Mouse (Mus musculus) intestine, embryonic 15.5 days (tissue): Measurements from ENCODE around the gene Mbl2. TPM values are rescaled to one million over a fixed set of nuclear protein-coding genes. Genes with fewer than 3 reads are reported as not detected.
A peak's percentile ranks its signal among the peaks of the same experiment; 100 is the strongest.
"Not testable (repeated sequence)": the region's sequence is repeated elsewhere in the genome, so short reads cannot be mapped to it uniquely, and the experiment has no call there.

Experiments
- ATAC-seq: fragments of 200-750 bp; cut with Nextera tagmentation; 2 replicates; pipeline ENCODE4 v1.8.0; 2017; ENCODE audit warnings: moderate TSS enrichment, moderate library complexity
- H3K27ac ChIP-seq: fragments of 300-500 bp; sonication (generic); 2 replicates; pipeline ENCODE4 v1.5.1; 2015; ENCODE audit warnings: mild to moderate bottlenecking, inconsistent platforms
- H3K27me3 ChIP-seq: fragments of 300-500 bp; sonication (generic); replicated peaks from 2 replicates; pipeline ENCODE4 v1.6.1; 2015; ENCODE audit warnings: inconsistent platforms
- H3K36me3 ChIP-seq: fragments of 300-500 bp; sonication (generic); 2 replicates; pipeline ENCODE4 v1.6.1; 2015; ENCODE audit warnings: inconsistent platforms
- H3K4me1 ChIP-seq: fragments of 300-500 bp; sonication (generic); replicated peaks from 2 replicates; pipeline ENCODE4 v1.6.1; 2015; ENCODE audit warnings: inconsistent platforms
- H3K4me2 ChIP-seq: fragments of 300-500 bp; sonication (generic); replicated peaks from 2 replicates; pipeline ENCODE4 v1.6.1; 2015; ENCODE audit warnings: mild to moderate bottlenecking, inconsistent platforms
- H3K4me3 ChIP-seq: fragments of 300-500 bp; sonication (generic); replicated peaks from 2 replicates; pipeline ENCODE4 v1.5.1; 2015; ENCODE audit warnings: inconsistent platforms
- H3K9ac ChIP-seq: fragments of 300-500 bp; sonication (generic); 2 replicates; pipeline ENCODE4 v1.6.1; 2015; ENCODE audit warnings: inconsistent platforms
- H3K9me3 ChIP-seq: fragments of 300-500 bp; sonication (generic); 2 replicates; pipeline ENCODE4 v1.6.1; 2016; ENCODE audit warnings: inconsistent platforms
- whole genome bisulfite sequencing: fragments of 180-500 bp; shearing (Covaris S2); methylation state at CpG from one replicate; pipeline ENCODE4 v1.1.7; 2015; 5-methylcytosine and 5-hydroxymethylcytosine counted together
- polyA plus RNA-seq: library from polyadenylated mRNA; unstranded; fragments of >200 nt; fragmentation: Nextera tagmentation; extraction: Ambion mirVana; gene quantifications from 2 replicates; pipeline ENCODE4 v1.2.1, GENCODE M21; 2015

Gene Mbl2
- 0.13 and 0.25 TPM in 2 replicates for polyA plus RNA-seq

GRCm38 (mm10) chr19:30232691-30233090 is at the start of gene Mbl2:
Mbl2 (plus strand) TSS chr19:30232942.
- H3K4me2 ChIP-seq, result no peak within 1 kb of the TSS
- no peak within 1 kb of the TSS for H3K9ac ChIP-seq
- no peaks in the 10 kb centered on the region for H3K4me1 ChIP-seq
- no peak within 1 kb of the TSS for H3K27ac ChIP-seq
- 66% methylated on average over 3 of the region's 3 CpGs for WGBS
- H3K9me3 ChIP-seq, result no peaks in the 10 kb centered on the region
- H3K4me3 ChIP-seq, result no peak within 1 kb of the TSS
- H3K27me3 ChIP-seq, result no peaks in the 10 kb centered on the region
- H3K36me3 ChIP-seq, result no peaks in the 10 kb centered on the region
- ATAC-seq, result no peak

- H3K9me3 ChIP-seq, result no peaks in the 10 kb centered on the region
- no peak overlapping the region for H3K4me3 ChIP-seq
Observed at GRCm38 (mm10) chr19:30185536-30185935, 47.2 kb upstream of the Mbl2 start.

DNA sequence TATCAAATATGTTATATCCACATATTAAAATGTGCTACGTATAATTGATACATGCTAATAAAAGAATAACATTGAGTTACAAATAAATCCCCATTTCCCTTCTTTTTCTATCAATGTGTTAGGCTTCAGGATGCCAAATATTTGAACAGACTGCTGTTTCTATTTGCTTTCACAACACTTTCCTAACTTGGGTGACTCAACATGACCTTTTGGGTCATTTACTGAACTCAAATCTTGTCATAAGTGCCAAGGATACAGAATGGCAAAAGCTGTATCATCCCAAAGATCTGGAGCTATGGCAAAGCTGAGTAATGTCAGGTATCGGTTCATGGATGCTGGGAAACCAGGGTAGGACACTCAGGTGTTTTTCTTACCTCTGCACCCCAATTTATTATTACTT is 45.5 kb upstream of the Mbl2 start:
- Histone ChIP-seq H3K4me2 (no peak overlapping the region), H3K36me3 (no peaks in the 10 kb centered on the region), H3K27ac (no peak overlapping the region), H3K9me3 (no peaks in the 10 kb centered on the region), H3K27me3 (no peaks in the 10 kb centered on the region), H3K9ac (no peak overlapping the region), H3K4me3 (no peak overlapping the region), H3K4me1 (no peaks in the 10 kb centered on the region)
- 87% methylated on average over 2 of the region's 2 CpGs for WGBS
- ATAC-seq, result no peak

More at GRCm38 (mm10) chr19:30185536-30185935, 47.2 kb upstream of the Mbl2 start:
- Histone ChIP-seq H3K27ac (no peak overlapping the region), H3K36me3 (no peaks in the 10 kb centered on the region), H3K27me3 (no peaks in the 10 kb centered on the region), H3K9ac (no peak overlapping the region), H3K4me1 (no peaks in the 10 kb centered on the region), H3K4me2 (no peak overlapping the region)
- ATAC-seq, result no peak
- 88% methylated on average over 2 of the region's 2 CpGs for WGBS

GRCm38 (mm10) chr19:30194999-30195398 is 37.7 kb upstream of the Mbl2 start:
- Histone ChIP-seq H3K9ac (no peak overlapping the region), H3K4me3 (no peak overlapping the region), H3K27ac (no peak overlapping the region), H3K4me2 (no peak overlapping the region), H3K9me3 (no peaks in the 10 kb centered on the region), H3K4me1 (no peaks in the 10 kb centered on the region), H3K36me3 (no peaks in the 10 kb centered on the region), H3K27me3 (no peaks in the 10 kb centered on the region)
- no peak for ATAC-seq
- 64% methylated on average over 6 of the region's 6 CpGs for WGBS

DNA sequence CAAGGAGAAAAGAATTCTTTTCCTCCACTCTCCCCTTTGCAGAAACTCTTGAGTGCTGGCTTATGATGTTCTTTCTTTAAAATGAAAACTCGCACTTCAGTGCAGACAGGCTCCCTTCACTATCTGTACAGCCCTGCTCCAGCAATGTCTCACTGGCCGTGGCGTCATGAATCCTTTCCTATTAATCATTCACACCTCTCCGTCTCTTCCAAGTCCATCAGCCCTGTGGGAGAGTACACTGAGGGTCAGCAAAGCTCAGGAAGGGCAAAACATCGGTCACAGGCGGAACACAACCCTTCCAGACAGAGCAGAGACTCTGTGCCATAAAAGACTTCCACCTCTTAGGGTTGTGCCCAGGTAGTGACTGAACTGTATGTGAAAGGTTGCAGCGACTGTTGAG is 30.6 kb upstream of the Mbl2 start:
- Histone ChIP-seq H3K9ac (no peak overlapping the region), H3K9me3 (no peaks in the 10 kb centered on the region), H3K27ac (no peak overlapping the region), H3K4me3 (no peak overlapping the region), H3K27me3 (no peaks in the 10 kb centered on the region), H3K4me2 (no peak overlapping the region), H3K36me3 (no peaks in the 10 kb centered on the region), H3K4me1 (no peaks in the 10 kb centered on the region)
- ATAC-seq, result no peak
- WGBS, result 51% methylated on average over 7 of the region's 7 CpGs

DNA sequence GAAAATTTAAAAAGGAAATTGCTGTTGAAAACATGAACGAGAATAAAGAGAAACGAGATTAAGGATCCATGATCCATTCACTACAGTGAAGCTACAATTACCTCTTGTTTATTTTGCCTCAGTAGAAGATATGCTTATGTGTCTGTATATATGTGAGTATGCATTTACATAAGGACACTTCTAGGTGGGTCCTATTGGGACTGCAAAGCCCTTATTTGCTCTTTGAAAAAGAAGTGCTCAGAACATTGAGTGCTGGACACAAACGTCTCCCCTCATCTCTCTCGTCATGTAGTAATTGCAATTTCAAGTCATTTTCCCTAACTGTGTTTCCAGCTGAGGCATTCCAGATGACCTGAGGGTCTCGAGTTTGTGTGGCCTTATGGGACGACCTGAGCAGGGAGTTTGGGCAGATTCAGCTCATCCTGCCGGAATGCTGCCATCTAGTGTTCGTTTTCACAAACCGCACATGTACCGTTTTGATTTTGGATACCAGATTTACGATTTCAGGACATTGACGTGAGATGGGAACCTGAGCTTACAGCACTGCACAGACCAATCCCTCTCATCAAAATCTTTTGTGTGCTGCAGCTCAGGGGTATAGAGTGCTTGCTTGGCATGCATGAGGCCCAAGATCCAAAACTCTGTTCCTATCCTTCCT is 27.5 kb upstream of the Mbl2 start:
- Histone ChIP-seq H3K4me3 (no peak overlapping the region), H3K27ac (no peak overlapping the region), H3K9me3 (no peaks in the 10 kb centered on the region), H3K4me2 (no peak overlapping the region), H3K4me1 (no peaks in the 10 kb centered on the region), H3K36me3 (no peaks in the 10 kb centered on the region), H3K9ac (no peak overlapping the region), H3K27me3 (no peaks in the 10 kb centered on the region)
- ATAC-seq, result peak; percentile 32
- 19% methylated on average over 12 of the region's 12 CpGs for WGBS

GRCm38 (mm10) chr19:30205874-30206273 is 26.9 kb upstream of the Mbl2 start:
- no peak for ATAC-seq
- Histone ChIP-seq H3K27me3 (no peaks in the 10 kb centered on the region), H3K4me2 (no peak overlapping the region), H3K9me3 (no peaks in the 10 kb centered on the region), H3K4me3 (no peak overlapping the region), H3K36me3 (no peaks in the 10 kb centered on the region), H3K9ac (no peak overlapping the region), H3K4me1 (no peaks in the 10 kb centered on the region), H3K27ac (no peak overlapping the region)
- 87% methylated on average over 4 of the region's 4 CpGs for WGBS

DNA sequence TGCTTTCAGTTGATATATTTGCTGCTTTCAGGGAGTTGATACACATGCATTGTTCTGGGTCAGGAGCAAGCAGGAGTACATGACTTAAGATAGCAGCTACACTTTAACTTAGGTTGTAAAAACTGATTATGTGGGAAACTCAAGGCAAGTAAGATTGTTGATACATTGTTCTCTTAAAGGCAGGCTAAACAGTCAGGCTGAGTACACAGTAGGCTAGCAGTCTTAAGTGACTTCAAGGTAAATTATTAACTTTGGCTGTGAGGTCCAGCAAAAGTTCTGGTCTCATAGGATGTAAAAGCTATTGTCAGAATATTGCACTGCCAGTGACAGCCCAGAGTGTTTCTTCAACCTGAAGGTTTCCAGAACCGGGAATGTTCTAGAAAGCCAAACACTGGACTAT is 25.8 kb upstream of the Mbl2 start:
- Histone ChIP-seq H3K9me3 (no peaks in the 10 kb centered on the region), H3K27me3 (no peaks in the 10 kb centered on the region), H3K4me3 (no peak overlapping the region), H3K4me1 (no peaks in the 10 kb centered on the region), H3K9ac (no peak overlapping the region), H3K27ac (no peak overlapping the region), H3K36me3 (no peaks in the 10 kb centered on the region), H3K4me2 (no peak overlapping the region)
- peak; percentile 58; the same call in 1 of the 2 replicates for ATAC-seq
- 60% methylated on average over 1 of the region's 1 CpGs for WGBS

DNA sequence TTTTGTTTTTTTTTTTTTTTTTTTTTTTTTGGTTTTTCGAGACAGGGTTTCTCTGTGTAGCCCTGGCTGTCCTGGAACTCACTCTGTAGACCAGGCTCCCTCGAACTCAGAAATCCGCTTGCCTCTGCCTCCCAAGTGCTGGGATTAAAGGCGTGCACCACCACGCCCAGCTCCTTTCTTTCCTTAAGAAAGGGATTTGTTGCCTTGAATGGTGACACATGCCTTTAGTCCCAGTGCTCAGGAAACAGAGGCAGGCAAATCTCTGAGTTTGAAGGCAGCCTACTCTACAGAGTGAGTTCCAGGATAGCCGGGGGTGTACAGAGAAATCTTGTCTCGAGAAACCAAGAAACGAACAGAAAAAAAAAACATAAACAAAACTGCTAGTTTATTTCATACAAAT is 23.7 kb upstream of the Mbl2 start:
- not testable (repeated sequence) for ATAC-seq, H3K27ac ChIP-seq, H3K4me1 ChIP-seq, H3K9ac ChIP-seq, H3K27me3 ChIP-seq, H3K4me2 ChIP-seq, H3K36me3 ChIP-seq, H3K9me3 ChIP-seq, H3K4me3 ChIP-seq
- WGBS, result 76% methylated on average over 8 of the region's 8 CpGs

DNA sequence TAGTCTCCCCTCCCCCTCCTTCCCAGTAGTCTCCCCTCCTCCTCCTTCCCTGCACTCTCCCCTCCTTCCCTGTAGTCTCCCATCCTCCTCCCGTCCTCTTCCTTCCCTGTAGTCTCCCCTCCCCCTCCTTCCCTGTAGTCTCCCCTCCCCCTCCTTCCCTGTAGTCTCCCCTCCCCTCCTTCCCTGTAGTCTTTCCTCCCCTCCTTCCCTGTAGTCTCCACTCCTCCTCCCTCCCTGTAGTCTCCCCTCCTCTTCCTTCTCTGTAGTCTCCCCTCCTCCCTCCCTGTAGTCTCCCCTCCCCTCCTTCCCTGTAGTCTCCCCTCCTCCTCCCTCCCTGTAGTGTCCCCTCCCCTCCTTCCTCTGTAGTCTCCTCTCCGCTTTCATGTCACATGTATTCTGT is 18.7 kb upstream of the Mbl2 start:
- ATAC-seq, result no peak

GRCm38 (mm10) chr19:30215736-30216135 is 17.0 kb upstream of the Mbl2 start:
- H3K9me3 ChIP-seq, H3K4me2 ChIP-seq, H3K36me3 ChIP-seq, H3K4me3 ChIP-seq, H3K27me3 ChIP-seq, H3K27ac ChIP-seq, ATAC-seq, H3K4me1 ChIP-seq, H3K9ac ChIP-seq: not testable (repeated sequence)
- 70% methylated on average over 2 of the region's 2 CpGs for WGBS

More for the DNA sequence above, 18.7 kb upstream of the Mbl2 start:
- H3K4me2 ChIP-seq, result no peak overlapping the region
- H3K4me3 ChIP-seq, result no peak overlapping the region
- H3K9ac ChIP-seq, result no peak overlapping the region
- no peaks in the 10 kb centered on the region for H3K27me3 ChIP-seq
- no peaks in the 10 kb centered on the region for H3K4me1 ChIP-seq
- no peak overlapping the region for H3K27ac ChIP-seq
- H3K9me3 ChIP-seq, result no peaks in the 10 kb centered on the region
- no peaks in the 10 kb centered on the region for H3K36me3 ChIP-seq
- 40% methylated on average over 2 of the region's 2 CpGs for WGBS

DNA sequence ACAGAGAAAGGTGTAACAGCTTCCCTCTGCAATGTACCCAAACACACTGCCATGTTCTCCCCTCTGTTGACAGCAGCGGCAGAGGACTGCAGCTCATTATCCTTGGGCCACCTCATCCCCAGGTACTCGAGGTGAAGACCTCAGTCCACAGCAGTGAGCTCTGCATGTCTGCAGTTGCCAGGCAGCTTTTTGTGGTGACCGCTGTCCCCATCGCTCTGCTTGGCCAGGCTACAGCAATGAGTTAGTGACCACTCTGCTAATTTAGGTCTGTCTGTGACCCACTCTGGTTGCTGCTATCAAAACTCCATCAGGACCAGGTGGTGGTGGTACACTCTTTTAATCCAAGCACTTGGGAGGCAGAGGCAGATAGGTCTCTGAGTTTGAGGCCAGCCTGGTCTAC is 16.6 kb upstream of the Mbl2 start:
- WGBS, result 77% methylated on average over 4 of the region's 4 CpGs
- no peak overlapping the region for H3K9ac ChIP-seq
- no peak for ATAC-seq

DNA sequence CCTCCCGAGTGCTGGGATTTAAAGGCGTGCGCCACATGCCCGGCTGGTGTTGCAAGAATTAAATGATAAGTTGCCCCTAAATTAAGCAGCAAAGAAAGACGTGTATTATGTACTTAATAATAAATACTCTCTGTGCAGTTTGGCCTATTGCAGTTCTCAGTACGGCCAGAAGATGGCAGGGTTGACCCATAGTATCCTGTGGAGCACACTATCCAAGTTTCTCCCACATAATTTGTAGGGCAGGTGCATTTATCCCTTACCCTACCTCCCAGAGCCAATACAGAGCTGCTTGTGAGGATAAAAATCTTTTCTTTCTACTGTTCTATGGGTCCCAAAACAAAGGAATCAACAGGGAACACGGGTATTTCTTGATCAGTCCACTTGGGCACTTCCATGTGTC is 15.4 kb upstream of the Mbl2 start:
- WGBS, result 26% methylated on average over 7 of the region's 7 CpGs
- Histone ChIP-seq H3K4me3 (no peak overlapping the region), H3K4me1 (no peaks in the 10 kb centered on the region), H3K27ac (no peak overlapping the region), H3K27me3 (no peaks in the 10 kb centered on the region), H3K4me2 (no peak overlapping the region), H3K36me3 (no peaks in the 10 kb centered on the region), H3K9ac (no peak overlapping the region), H3K9me3 (no peaks in the 10 kb centered on the region)
- no peak for ATAC-seq

More for the DNA sequence above, 16.6 kb upstream of the Mbl2 start:
- Histone ChIP-seq H3K27me3 (no peaks in the 10 kb centered on the region), H3K27ac (no peak overlapping the region), H3K4me2 (no peak overlapping the region), H3K4me1 (no peaks in the 10 kb centered on the region), H3K9me3 (no peaks in the 10 kb centered on the region), H3K4me3 (no peak overlapping the region), H3K36me3 (no peaks in the 10 kb centered on the region)
